Mouse (Mus musculus) heart, postnatal 4 days (tissue): ENCODE measurements around the gene Fmo1. TPM values are rescaled to one million over a fixed set of nuclear protein-coding genes. Genes with fewer than 3 reads are reported as not detected.
"Not testable (repeated sequence)": the region's sequence is repeated elsewhere in the genome, so short reads cannot be mapped to it uniquely, and the experiment has no call there.

Experiments used
- DNase-seq: peaks from one replicate; pipeline ENCODE4 v3.0.0; 2021
- total RNA-seq, 2 experiments: library from RNA; stranded (reverse); gene quantifications; 2 replicates each; pipeline ENCODE4 v1.2.3; 2021

Gene Fmo1
- total RNA-seq, 2 experiments from 2014 or later, result 18.7 to 20.9 TPM

GRCm38 (mm10) chr1:162785222-162785621 is 81.2 kb downstream of the Fmo1 start:
- DNase-seq, result no peak

GRCm38 (mm10) chr1:162783669-162784248 is 82.7 kb downstream of the Fmo1 start:
- DNase-seq, result no peak

GRCm38 (mm10) chr1:162781035-162781434 is 85.4 kb downstream of the Fmo1 start:
- DNase-seq, result not testable (repeated sequence)

Other genes starting within 250 kb of the Fmo1 start
- under 1 TPM in 1 of 2 experiments, not detected in 1; 0.11 TPM for gene Myoc, start 227.5 kb downstream of the Fmo1 start, total RNA-seq
- not detected for gene Myocos, start 208.4 kb downstream of the Fmo1 start, total RNA-seq
- 100 to 1,000 TPM; 137 to 144 TPM for gene Prrc2c, start 126.1 kb downstream of the Fmo1 start, total RNA-seq
- gene Fmo4, start 52.6 kb downstream of the Fmo1 start, total RNA-seq, result under 1 TPM in 1 of 2 experiments, not detected in 1; 0.55 TPM
- 10 to 100 TPM in 1 of 2 experiments, 1 to 10 TPM in 1; 7.9 to 11.9 TPM for gene Fmo2, start 32.1 kb upstream of the Fmo1 start, total RNA-seq
- gene Fmo6, start 70.9 kb upstream of the Fmo1 start, total RNA-seq, result not detected
- gene Fmo3, start 117.9 kb upstream of the Fmo1 start, total RNA-seq, result not detected
- not detected for gene Mroh9, start 219.1 kb upstream of the Fmo1 start, total RNA-seq